Mouse (Mus musculus): ENCODE data around the gene Vps25.

- TF ChIP-seq EP300 (IDR thresholded peaks at IDR 0.05; ENCODE audit: low read depth) (no peak), CTCF (IDR thresholded peaks at IDR 0.05; ENCODE audit: low read depth) (no peak)
These were observed 18.9 kb downstream of the Vps25 start for GRCm38 (mm10) chr11:101272446-101272845.
